Mouse (Mus musculus) layer of hippocampus, postnatal 10 days (tissue): Measurements from ENCODE around the gene Nr0b2. TPM values are rescaled to one million over a fixed set of nuclear protein-coding genes. Genes with fewer than 3 reads are reported as not detected.

Experiments used
- DNase-seq, 2 experiments: peaks; one replicate each; pipeline ENCODE4 v3.0.0; 2021; ENCODE audit warnings: low spot score in 2 of 2
- total RNA-seq, 2 experiments: library from RNA; stranded (reverse); gene quantifications; 2 replicates each; pipeline ENCODE4 v1.2.3; 2021

Nr0b2 gene
- total RNA-seq, 2 experiments from 2014 or later: not detected

- no peak for DNase-seq
These were observed 6.7 kb downstream of the Nr0b2 start for GRCm38 (mm10) chr4:133559846-133560245.

GRCm38 (mm10) chr4:133561622-133562021 lies 8.4 kb downstream of the Nr0b2 start:
- no peak for DNase-seq

GRCm38 (mm10) chr4:133563123-133563571 lies 10.0 kb downstream of the Nr0b2 start:
- DNase-seq: peak; percentile 17 to 26

- DNase-seq: no peak
These were observed 14.1 kb downstream of the Nr0b2 start for GRCm38 (mm10) chr4:133567251-133567650.

- DNase-seq: no peak
These were observed 16.3 kb downstream of the Nr0b2 start for GRCm38 (mm10) chr4:133569291-133570065.

- DNase-seq: no peak
These were observed 16.9 kb downstream of the Nr0b2 start for GRCm38 (mm10) chr4:133570066-133570466.

GRCm38 (mm10) chr4:133574070-133574842 lies 21.1 kb downstream of the Nr0b2 start, which contains the start of gene Gpatch3:
Gpatch3 (plus strand) TSS chr4:133574745.
- DNase-seq: peak; percentile 91 to 92

GRCm38 (mm10) chr4:133574843-133575202 lies 21.6 kb downstream of the Nr0b2 start:
- DNase-seq: peak in 1 of 2 experiments; percentile 12

GRCm38 (mm10) chr4:133577983-133578382 lies 24.8 kb downstream of the Nr0b2 start:
- DNase-seq: no peak

GRCm38 (mm10) chr4:133583690-133584058 lies 30.5 kb downstream of the Nr0b2 start:
- no peak for DNase-seq

GRCm38 (mm10) chr4:133584059-133584951 lies 31.1 kb downstream of the Nr0b2 start, which contains the start of gene Gpn2:
Gpn2 (plus strand) TSS chr4:133584362.
- DNase-seq: peak; percentile 70 to 81

- DNase-seq: peak; percentile 78 to 79
These were observed 39.4 kb downstream of the Nr0b2 start for GRCm38 (mm10) chr4:133592570-133592969.

GRCm38 (mm10) chr4:133595538-133595937 lies 42.4 kb downstream of the Nr0b2 start:
- DNase-seq: no peak

GRCm38 (mm10) chr4:133596084-133596483 lies 42.9 kb downstream of the Nr0b2 start:
- no peak for DNase-seq

GRCm38 (mm10) chr4:133598616-133599015 lies 45.4 kb downstream of the Nr0b2 start:
- DNase-seq: no peak

GRCm38 (mm10) chr4:133599116-133599515 lies 45.9 kb downstream of the Nr0b2 start:
- no peak for DNase-seq

GRCm38 (mm10) chr4:133599571-133600073 lies 46.4 kb downstream of the Nr0b2 start:
- DNase-seq: peak; percentile 71 to 80

- no peak for DNase-seq
These were observed 47.1 kb downstream of the Nr0b2 start for GRCm38 (mm10) chr4:133600306-133600705.

- no peak for DNase-seq
These were observed 48.6 kb downstream of the Nr0b2 start, which contains the start of gene Sfn for GRCm38 (mm10) chr4:133601721-133602218. Sfn (minus strand) TSS chr4:133602168.

GRCm38 (mm10) chr4:133603056-133603455 lies 49.9 kb downstream of the Nr0b2 start:
- DNase-seq: no peak

- no peak for DNase-seq
These were observed 51.0 kb downstream of the Nr0b2 start for GRCm38 (mm10) chr4:133604175-133604574.
